Mouse (Mus musculus) olfactory bulb, adult 2 months (tissue): Measurements from ENCODE around the gene Hnrnpul2. TPM values are rescaled to one million over a fixed set of nuclear protein-coding genes. Genes with fewer than 3 reads are reported as not detected.
"Not testable (repeated sequence)": the region's sequence is repeated elsewhere in the genome, so short reads cannot be mapped to it uniquely, and the experiment has no call there.

Experiments used
- H3K27ac ChIP-seq: fragments of 200-500 bp; 2 replicates; pipeline ENCODE4 v1.5.1; 2012; ENCODE audit warnings: low read depth, low read length; ENCODE audit not compliant: insufficient read depth
- H3K4me1 ChIP-seq: fragments of 200-500 bp; 2 replicates; pipeline ENCODE4 v1.6.1; 2012; ENCODE audit warnings: low read length; ENCODE audit not compliant: control insufficient read depth, insufficient read depth
- H3K4me3 ChIP-seq: fragments of 200-500 bp; 2 replicates; pipeline ENCODE4 v1.5.1; 2012; ENCODE audit warnings: mild to moderate bottlenecking, low read depth, low read length, moderate library complexity; ENCODE audit not compliant: insufficient read depth
- CTCF ChIP-seq: fragments of 200-500 bp; IDR thresholded peaks from 2 replicates; pipeline ENCODE4 v1.5.1; 2012; ENCODE audit warnings: low read depth, mild to moderate bottlenecking, low read length, moderate library complexity; ENCODE audit not compliant: insufficient read depth
- POLR2A ChIP-seq: fragments of 200-500 bp; IDR thresholded peaks from 2 replicates; pipeline ENCODE4 v1.6.1; 2012; ENCODE audit warnings: mild to moderate bottlenecking, low read depth, low read length, moderate library complexity; ENCODE audit not compliant: insufficient read depth
- WGBS: fragments of 180-500 bp; shearing (Covaris S2); methylation state at CpG from one replicate; pipeline ENCODE4 v1.1.7; 2018; 5-methylcytosine and 5-hydroxymethylcytosine counted together
- polyA plus RNA-seq: library from polyadenylated mRNA; stranded (reverse); fragments of >200 nt; gene quantifications from 2 replicates; pipeline ENCODE4 v1.2.4, GENCODE M21; 2012; ENCODE audit warnings: low replicate concordance; ENCODE audit not compliant: missing spikeins, insufficient read depth, insufficient read length

Hnrnpul2 gene
- polyA plus RNA-seq, 1 experiment, result 194 TPM

GRCm38 (mm10) chr19:8864265-8864664 is 44.5 kb downstream of the Hnrnpul2 start:
- H3K4me1 ChIP-seq, result no peaks in the 10 kb centered on the region
- 71% methylated on average over 6 of the region's 6 CpGs for WGBS
- TF ChIP-seq POLR2A (no peak), CTCF (no peak)

GRCm38 (mm10) chr19:8870381-8870780 is 50.6 kb downstream of the Hnrnpul2 start:
- 72% methylated on average over 3 of the region's 3 CpGs for WGBS
- not testable (repeated sequence) for H3K4me3 ChIP-seq, H3K4me1 ChIP-seq, H3K27ac ChIP-seq

More at GRCm38 (mm10) chr19:8864265-8864664, 44.5 kb downstream of the Hnrnpul2 start:
- no peak overlapping the region for H3K4me3 ChIP-seq
- H3K27ac ChIP-seq, result no peak overlapping the region

- H3K27ac ChIP-seq, result 0 out of 2 replicates have a peak overlapping the region, but pooled peaks have one; percentile 41
- H3K4me3 ChIP-seq, result peak overlapping the region; percentile 96
- TF ChIP-seq POLR2A (no peak), CTCF (no peak)
- WGBS, result 38% methylated on average over 9 of the region's 9 CpGs
- peaks cover 4% of the 10 kb centered on the region for H3K4me1 ChIP-seq
These were observed 51.0 kb downstream of the Hnrnpul2 start for GRCm38 (mm10) chr19:8870838-8871237.

GRCm38 (mm10) chr19:8871267-8872186 is 51.7 kb downstream of the Hnrnpul2 start, which contains the start of gene Ubxn1:
Ubxn1 (plus strand) TSS chr19:8871496.
- TF ChIP-seq CTCF (no peak), POLR2A (peak; percentile 57; the same call in 1 of the 2 replicates)
- Histone ChIP-seq H3K4me1 (peaks cover 4% of the 10 kb centered on the region), H3K27ac (peak within 1 kb of the TSS; percentile 57), H3K4me3 (peak within 1 kb of the TSS; percentile 96)
- 1% methylated on average over 59 of the region's 59 CpGs for WGBS

- 72% methylated on average over 10 of the region's 10 CpGs for WGBS
- H3K4me1 ChIP-seq, result peaks cover 4% of the 10 kb centered on the region
- TF ChIP-seq POLR2A (no peak), CTCF (no peak)
- H3K27ac ChIP-seq, result no peak overlapping the region
- H3K4me3 ChIP-seq, result peak overlapping the region; percentile 96
These were observed 52.5 kb downstream of the Hnrnpul2 start for GRCm38 (mm10) chr19:8872266-8872840.

- WGBS, result 92% methylated on average over 7 of the region's 7 CpGs
- H3K4me1 ChIP-seq, result peaks cover 4% of the 10 kb centered on the region
- no peak overlapping the region for H3K27ac ChIP-seq
- TF ChIP-seq CTCF (no peak), POLR2A (no peak)
- no peak overlapping the region for H3K4me3 ChIP-seq
These were observed 55.2 kb downstream of the Hnrnpul2 start for GRCm38 (mm10) chr19:8875031-8875430.

GRCm38 (mm10) chr19:8880311-8881033 is 60.7 kb downstream of the Hnrnpul2 start, which contains the start of gene Uqcc3:
Uqcc3 (minus strand) TSS chr19:8880923.
- peaks cover 3% of the 10 kb centered on the region; the same call in 1 of the 2 replicates for H3K4me1 ChIP-seq
- TF ChIP-seq POLR2A, result peak; percentile 49
- TF ChIP-seq CTCF, result no peak
- H3K27ac ChIP-seq, result peak within 1 kb of the TSS; percentile 87
- peak within 1 kb of the TSS; percentile 65 for H3K4me3 ChIP-seq
- under 1% methylated on average over 42 of the region's 42 CpGs for WGBS

- TF ChIP-seq CTCF (no peak), POLR2A (no peak)
- peak overlapping the region; percentile 65 for H3K4me3 ChIP-seq
- 5% methylated on average over 3 of the region's 3 CpGs for WGBS
- peaks cover 3% of the 10 kb centered on the region; the same call in 1 of the 2 replicates for H3K4me1 ChIP-seq
- 0 out of 2 replicates have a peak overlapping the region, but pooled peaks have one; percentile 17 for H3K27ac ChIP-seq
These were observed 61.2 kb downstream of the Hnrnpul2 start for GRCm38 (mm10) chr19:8881034-8881392.
